Mouse (Mus musculus) lung, postnatal 10 days (tissue): ENCODE data around the gene Col15a1.

Source experiments
- DNase-seq: peaks from one replicate; pipeline ENCODE4 v3.0.0; 2021

Col15a1 gene

DNA sequence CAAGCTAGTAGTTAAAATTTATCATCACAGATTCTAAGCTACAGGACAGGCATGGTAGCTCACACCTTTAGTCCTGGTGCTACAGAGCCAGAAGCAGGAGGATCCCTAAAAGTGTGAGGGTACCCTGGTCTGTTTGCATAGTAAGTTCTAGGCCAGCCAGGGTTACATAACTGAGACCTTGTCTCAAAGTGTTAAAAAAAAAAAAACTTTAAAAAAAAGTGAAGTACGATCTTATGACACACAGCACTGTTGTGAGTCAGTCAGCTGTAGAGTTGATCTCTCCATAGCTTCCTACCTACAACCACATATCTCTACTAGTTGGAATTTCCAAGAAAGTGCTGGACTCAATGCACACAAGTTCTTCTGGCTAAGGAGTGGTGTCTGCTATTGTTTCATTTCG lies 67.0 kb downstream of the Col15a1 start:
- DNase-seq, result no peak

DNA sequence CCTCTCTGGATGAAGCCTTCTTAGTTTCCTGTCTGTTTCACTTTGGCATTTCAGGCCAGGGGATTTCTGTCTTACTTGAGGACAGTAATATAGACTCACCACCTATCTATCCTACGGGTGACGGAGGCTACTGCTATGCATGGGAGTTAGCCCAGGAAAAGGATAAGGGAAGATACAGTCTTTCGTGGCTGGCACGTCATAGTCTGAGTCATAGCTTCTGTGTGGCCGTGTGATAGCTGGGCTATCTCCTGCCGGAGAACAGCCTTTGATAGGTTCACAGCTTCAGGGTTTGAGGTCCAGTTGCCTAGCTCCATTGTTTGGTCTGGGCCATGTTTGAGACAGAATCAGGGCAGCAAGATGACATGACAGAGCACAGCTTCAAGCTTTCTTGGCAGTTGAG lies 70.4 kb downstream of the Col15a1 start:
- DNase-seq, result no peak

DNA sequence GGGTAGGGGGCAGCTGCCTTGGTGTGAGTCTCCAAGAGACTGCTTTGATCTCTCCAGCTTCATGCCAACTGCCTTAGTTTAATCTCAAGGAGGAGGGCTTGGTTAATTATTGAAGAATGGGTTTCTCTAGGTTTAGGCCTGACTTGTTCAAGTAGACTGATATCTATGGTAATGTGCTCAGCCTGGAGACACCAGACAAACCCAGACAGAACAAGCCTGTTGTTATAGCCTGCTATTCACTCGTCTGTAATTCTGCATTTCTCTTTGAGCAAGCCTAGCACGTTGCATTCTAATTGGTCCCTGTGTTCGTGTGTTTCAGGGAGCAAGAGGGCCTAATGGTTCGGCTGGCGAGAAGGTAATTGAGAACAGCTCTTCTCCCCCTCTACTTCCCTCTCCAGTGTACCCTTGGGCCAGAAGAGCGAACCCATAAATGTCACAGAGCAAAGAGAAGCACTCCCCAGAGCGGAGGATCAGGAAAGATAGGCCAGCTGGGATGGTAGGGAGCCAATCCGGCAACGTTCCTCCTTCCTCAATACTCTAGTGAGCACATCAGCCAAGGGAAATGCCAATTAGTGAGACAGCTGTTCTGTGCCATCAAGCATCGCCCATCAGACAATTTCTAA lies 71.2 kb downstream of the Col15a1 start:
- no peak for DNase-seq

DNA sequence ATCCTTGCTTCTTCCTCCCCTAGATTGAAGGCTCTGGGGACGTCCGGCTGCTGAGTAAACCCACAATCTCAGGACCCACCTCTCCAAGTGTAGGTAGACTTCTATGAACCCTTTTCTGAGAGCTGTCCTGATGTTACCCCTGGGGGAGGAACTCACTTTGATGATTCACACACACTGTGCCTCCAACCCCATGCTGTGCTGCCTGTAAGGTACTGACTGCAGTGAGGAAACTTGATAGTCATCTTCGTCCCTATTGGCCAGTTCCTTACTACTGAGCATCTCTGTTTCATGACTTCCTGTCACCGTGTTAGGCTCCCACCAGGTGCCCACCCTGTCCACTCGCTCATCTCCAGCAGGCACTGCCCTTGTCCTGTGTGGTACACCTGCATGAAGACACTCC lies 72.2 kb downstream of the Col15a1 start:
- DNase-seq, result no peak

DNA sequence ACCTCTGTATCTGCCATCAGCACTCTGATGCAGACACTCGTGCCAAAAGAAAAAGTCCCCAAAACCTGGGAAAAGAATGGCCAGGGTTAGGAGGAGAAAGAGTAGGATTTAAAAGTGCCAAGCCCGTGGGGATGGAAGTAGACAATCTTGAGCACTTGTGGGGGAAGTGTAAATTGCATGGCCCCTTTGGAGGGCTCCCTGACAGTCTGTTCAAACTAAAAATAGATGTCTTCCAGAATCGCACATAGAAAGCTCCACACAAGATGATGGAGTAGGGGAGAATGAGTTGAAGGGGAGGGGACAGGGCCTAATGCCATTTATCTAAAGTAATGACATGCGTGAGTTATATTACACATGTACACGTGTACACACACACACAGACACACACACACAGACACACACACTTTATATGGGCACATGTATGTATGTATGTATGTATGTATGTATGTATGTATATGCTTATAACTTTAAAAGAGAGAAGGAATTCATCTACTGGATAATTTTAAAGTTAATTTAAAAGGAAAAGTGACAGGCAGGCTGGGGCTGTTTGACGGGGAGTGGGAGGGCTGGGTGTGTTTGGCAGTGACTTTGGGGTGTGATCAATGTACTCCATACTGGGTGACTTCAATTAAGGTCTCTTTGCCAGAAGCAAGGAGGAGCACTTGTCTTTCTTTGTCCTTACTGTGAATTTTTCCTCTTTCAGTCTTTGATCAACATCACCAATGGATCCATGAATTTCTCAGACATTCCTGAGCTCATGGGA lies 74.1 kb downstream of the Col15a1 start:
- no peak for DNase-seq

DNA sequence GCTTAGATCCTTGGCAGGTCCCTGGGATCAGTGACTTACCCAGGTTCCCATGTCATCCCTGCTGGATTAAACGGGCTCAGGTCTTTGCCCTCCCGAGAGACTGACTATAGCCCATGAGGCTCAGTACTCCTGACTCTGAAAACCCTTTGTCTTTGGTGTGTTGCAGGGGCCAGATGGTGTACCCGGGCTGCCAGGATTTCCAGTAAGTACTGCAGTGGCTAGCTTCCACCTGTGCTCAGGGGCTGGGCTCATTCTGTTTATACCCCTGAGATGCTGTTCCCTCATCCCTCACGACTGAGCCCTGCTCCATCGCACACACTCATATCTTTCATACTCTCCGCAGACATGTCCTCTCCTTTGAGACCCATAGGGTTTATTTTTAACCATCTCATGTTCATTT lies 76.3 kb downstream of the Col15a1 start:
- no peak for DNase-seq

DNA sequence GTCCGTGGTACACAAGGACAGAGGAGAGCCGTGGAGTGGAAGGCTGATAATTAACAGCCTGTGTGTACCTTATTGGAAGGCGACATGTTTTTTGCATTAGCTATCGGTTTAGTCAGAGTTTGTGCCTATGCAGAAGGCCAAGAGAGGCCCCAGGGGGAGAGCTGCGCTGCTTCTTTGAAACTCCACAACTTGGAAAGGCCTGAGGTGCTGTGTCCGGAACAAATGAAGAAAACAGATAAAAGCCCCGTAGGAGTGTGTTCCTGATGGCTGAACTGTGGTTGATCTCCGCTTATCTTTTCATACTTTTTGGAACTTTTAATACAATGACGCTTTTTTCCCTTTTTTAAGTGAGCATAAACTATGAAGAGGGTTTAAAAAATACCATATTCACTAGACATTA lies 76.9 kb downstream of the Col15a1 start:
- no peak for DNase-seq

DNA sequence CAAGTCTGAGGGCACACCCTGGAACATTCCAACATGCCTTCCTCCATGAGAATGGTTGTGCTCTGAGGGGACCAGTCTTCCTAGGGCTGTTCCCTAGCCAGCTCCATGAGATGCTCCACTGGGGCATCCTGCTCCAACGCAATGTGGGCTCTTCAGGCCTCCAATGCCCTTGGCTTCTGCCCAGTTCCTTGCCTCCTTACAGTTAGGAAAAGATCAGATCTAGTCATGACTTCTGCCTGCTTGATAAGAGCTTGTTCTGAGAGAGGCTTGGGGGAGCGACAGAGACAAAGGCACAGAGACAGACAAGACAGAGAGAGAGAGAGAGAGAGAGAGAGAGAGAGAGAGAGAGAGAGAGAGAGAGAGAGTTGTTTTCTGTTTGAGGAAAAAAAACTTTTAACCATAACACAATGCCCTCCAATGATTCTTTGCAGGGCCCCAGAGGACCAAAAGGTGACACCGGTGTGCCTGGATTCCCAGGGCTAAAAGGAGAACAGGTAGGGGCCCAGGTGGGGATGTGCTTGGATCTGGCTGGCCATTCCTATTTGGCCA lies 78.7 kb downstream of the Col15a1 start:
- DNase-seq, result no peak

DNA sequence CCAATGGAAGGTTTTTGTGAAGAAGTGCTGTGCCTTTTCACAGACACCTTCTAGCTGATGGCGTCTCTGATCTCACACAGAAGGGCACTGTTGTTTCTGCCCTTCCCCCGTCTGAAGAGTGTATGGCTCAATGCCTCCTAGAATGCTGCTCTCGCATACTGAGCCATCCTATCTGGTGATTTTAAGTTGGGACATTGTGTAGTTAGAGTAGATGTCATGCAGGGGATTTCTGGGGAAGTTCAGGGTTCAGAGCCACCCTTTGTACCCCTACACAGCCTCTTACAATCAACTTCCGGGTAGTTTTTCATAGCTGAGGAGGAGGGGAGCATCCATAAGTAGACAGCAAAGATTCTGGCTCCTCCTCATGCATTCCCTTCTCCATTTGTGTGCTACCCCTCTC lies 79.5 kb downstream of the Col15a1 start:
- no peak for DNase-seq

DNA sequence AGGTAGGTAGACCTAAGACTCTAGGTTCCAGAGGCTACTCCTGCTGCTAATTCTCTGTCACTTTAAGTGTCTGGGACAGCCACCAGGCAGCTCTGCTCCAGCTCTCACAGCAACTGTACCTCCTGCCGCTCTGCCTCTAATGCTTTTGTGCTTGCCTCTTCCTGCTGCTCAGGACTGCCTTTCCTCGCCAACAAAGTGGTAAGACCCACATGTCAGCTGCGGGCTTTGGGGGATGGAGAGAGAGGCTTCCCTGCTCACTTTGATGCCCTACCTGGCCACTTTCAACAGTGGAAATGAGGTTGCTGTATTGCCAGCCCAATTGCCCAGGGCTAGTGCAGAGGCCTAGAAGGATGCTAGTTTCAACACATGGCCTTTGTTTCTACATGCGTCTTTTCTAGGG lies 80.3 kb downstream of the Col15a1 start:
- DNase-seq, result no peak

DNA sequence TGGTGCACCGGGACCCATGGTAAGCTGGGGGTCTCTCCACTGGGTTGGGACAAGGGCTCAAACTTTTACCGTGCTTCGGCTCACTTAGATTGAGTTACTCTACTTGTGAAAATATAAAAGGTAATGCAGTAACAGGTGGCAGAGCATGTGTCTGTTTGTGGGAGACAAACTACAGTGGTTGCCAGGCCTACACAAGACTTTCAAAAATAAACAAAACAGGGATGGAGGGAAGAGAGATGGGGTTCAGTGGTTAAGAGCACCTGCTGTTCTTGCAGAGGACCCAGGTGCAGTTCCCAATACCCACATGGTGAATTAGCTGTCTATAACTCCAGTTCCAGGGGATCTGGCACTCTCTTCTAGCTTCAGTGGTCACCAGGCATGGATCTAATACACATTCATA lies 81.6 kb downstream of the Col15a1 start:
- DNase-seq, result no peak

DNA sequence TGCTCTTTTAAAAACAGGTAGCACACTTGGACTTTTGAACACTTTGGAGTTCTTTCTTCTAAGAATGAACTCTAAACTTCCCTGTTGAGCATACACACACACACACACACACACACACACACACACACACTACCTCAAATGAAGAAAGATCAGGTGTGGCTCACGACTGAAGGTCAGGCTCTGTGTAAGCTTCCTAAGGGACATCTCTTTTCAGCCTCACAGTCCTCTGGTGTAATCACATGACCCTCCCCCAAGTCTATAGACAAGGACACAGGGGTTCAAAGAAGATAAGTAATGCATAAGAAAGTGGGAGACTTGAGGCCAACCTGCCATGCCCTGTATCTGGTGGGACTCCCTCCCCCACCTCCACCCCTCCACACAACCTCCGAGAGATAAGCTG lies 82.5 kb downstream of the Col15a1 start:
- DNase-seq, result no peak

DNA sequence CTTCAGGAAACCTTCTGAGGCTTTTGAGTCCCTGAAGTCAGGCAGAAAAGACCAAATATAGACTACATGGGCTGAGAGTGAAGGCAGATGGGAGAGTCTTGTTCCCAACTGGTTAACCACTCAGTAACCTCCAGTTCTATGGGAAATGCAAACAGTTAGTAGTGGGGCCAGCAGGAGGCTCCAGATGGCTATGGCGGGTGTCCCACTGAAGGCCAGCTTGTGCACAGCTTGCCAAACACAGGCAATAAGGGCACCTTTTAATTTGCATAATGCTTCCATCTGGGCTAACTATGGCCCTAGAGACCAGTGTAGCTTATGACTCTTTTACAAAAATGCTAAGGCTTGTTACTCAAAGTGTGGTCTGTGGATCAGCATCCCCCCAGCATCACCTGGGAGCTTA lies 83.1 kb downstream of the Col15a1 start:
- DNase-seq, result no peak

DNA sequence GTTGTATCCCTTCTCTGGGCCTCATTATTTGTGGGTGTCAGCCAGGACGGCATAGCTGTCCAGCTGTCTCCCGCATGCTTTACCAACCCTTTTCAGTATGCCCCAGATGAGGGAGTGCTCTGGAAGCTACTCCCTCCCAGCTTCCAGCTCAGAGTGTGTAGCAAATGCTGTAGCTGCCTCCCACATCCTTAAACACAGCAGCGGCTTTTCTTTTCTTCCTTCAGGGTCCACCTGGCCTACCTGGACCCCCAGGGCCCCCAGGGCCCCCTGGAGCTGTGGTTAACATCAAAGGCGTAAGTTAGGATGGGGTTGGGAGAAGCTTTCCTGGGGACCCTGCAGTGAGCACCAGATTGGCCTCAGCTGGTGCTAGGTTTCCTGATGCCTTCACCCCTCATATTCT lies 85.0 kb downstream of the Col15a1 start:
- DNase-seq, result no peak

DNA sequence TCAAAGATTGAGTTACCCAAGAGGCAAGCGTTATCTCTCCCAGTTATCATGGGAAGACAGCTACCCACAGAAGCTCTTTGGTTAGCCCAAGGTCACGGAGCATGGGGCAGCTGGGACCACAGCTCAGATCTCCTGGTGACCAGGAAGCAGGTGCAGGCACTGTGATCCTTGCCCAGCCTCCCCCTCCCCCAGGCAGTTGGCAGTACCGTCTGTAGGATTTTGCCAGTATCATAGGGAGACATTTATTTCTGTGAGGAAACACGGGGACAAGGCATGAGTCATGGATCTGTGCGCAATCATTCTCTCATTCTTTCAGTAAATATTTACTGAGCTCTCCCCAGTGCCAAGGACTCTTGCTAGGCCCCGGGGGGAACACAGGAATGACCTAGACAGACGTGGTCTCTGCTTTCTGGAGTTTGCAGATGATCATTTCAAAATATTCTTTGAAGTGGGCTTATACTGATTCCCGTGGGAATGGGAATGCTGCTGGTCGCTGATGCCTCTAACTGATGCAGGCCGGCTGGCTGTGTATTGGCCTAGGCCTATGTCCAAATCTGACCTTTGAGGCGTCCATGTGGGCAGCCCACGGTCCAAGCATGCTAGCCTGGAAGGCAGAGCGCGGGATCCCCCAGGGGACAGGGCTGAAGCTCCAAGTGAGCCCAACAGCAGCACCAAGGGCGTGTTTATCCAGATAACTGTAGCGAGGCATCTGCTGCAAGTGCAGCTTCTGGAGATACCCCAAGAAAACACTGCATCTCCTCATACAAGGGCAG lies 86.0 kb downstream of the Col15a1 start:
- DNase-seq, result peak; percentile 80

DNA sequence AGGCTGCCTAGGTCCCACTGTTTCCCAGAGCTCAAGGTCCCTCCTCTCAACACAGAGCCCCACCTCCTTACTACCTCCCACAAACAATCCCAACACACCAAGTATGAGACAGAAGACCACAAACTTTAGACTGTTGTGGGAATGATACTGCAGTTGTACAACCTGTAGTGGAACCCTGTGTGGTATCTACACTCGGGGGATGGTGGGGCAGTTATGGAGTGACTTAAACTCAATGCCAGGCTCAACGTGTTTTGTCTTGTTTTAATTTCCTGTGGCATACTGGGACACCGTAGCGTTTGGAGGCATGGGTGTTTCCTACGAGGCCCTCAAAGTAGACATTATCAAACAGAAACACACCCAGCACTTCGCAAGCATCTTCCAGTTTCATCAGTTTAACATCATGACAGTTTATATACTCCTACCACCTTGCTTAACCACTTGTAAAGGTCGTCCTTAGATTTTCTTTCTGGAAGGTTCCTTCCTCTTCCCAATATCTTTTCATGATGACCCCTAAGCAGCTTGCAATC lies 86.6 kb downstream of the Col15a1 start:
- DNase-seq, result no peak

DNA sequence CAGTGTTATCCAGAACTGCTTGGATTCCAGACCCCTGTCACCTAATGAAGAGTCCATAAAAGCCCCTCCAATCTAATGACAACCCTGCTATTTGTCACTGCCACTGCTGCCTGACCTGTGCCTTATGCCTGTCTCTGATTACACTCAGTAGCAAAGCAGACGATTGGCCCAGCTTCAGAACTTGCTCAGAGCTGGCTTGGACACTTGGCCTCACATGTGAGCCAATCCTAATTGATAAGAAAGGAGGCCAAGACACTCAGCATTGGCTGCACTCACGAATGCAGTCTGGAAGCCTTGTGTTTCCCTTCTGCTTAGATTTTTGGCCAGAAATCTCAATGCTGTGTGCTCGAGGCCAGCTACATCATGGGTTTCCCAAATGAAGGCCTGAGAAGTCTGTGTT lies 87.6 kb downstream of the Col15a1 start:
- DNase-seq, result peak; percentile 71

DNA sequence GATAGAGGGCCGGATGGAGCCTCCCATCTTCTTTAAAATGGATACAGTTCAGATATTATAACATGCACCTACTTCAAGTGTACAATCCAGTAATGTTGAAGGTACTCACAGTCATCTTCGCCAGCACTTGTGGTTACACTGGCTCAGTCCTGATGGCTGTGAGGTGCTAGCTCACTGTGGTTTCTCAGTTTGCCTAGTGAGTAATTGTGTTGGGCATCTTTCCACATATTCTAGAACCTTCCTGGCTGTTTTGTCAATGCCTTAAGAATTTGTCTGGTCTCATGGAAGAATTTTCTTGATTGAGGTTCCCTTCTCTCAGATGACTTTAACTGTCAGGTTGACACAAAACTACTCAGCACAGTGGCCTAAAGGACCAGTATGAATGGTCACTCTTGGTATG lies 92.7 kb downstream of the Col15a1 start:
- DNase-seq, result no peak

DNA sequence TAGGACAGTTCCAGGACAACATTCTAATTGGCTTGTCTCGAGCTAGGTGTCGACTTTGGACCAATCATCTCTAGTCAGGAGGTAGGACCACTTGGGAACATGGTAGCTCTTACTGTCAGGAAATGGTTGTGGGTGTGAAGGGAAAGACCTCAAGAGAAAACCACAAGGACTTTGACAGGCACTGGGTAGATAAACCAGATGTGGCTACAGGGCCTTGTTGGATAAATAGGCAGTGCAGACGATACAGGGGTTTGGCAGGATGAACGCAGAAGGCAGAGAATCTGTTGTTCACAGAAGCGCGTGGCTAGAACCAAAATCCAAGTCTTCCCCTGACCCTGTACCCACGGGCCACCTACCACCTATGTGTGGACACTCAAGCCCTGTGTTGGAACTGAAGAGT lies 94.6 kb downstream of the Col15a1 start:
- no peak for DNase-seq

DNA sequence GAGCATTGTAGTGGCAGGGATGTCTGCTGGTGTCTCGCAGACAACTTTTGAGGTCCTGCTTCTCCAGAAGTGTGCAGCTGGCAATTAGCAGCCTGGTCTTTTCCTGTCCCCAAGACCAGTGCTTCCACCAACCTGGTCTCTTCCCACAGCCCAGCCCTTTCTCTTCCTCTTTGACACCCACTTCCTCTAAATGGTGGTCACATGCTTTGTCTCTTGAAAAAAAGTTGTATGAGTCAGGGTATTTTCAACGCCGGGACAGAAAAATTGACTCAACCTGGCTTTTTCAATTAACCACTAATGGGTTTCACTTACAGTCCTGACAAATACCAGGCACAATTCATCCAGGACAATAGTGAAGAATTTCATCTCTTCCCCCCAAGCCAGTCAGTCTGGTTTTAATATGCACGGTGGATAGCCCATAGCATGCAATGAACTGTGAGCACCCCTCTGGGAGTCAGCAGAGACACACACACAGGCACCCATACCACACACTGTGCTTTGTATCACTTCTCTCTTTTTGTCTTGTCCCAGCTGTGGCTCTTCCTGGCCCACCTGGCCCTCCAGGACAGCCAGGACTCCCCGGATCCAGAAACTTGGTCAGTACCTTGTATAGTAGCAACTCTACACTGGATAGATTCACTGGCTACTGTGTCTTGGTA lies 95.5 kb downstream of the Col15a1 start:
- DNase-seq, result no peak

DNA sequence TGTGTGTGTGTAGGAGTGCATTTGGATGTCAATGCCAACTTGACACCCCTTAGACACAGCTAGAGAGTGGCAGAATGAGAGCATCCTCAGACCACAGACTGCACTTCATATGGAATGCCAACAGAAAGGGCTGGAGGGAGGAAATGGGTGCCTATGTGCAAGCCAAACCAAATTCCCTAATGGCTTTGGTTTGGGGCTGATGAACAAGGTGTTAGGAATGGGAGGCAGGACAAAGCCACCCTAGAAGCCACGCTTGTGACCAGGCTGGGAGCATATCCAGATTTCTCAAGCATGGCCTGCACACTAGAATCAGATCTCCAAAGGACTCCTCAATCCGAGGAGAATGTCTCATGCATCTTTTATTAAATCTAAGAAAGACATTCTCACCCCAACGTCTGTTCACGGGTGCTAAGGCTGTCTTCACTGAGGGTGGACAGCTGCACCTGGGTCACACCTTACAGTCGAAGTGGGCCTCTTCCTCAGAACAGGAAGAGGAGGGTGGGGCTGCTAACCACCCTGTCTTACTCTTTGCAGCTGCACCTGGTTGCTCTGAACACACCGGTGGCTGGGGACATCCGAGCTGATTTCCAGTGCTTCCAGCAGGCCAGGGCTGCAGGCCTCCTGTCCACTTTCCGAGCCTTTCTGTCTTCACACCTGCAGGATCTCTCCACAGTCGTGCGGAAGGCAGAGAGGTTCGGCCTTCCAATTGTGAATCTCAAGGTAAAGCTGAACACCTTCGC lies 102.1 kb downstream of the Col15a1 start:
- DNase-seq, result no peak

DNA sequence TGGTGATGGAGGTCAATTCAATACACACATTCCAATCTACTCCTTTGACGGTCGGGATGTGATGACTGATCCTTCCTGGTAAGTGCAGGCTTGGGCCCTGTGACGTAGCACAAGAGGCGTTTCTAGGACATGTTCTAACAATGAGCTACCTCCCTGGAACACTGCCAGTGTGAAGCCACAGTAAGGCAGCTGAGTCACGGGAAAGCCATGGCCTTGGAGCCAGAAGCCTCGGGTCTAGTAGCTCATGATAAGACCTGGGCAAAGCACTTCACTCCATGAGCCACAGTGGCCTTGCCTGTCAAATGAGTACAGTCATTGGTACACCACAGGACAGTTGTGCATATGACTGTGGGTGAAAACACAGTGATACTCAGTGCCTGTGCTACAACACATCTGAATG lies 102.9 kb downstream of the Col15a1 start:
- DNase-seq, result peak; percentile 48
